Mouse (Mus musculus): Measurements from ENCODE around the gene Card9.

The Card9 gene

DNA sequence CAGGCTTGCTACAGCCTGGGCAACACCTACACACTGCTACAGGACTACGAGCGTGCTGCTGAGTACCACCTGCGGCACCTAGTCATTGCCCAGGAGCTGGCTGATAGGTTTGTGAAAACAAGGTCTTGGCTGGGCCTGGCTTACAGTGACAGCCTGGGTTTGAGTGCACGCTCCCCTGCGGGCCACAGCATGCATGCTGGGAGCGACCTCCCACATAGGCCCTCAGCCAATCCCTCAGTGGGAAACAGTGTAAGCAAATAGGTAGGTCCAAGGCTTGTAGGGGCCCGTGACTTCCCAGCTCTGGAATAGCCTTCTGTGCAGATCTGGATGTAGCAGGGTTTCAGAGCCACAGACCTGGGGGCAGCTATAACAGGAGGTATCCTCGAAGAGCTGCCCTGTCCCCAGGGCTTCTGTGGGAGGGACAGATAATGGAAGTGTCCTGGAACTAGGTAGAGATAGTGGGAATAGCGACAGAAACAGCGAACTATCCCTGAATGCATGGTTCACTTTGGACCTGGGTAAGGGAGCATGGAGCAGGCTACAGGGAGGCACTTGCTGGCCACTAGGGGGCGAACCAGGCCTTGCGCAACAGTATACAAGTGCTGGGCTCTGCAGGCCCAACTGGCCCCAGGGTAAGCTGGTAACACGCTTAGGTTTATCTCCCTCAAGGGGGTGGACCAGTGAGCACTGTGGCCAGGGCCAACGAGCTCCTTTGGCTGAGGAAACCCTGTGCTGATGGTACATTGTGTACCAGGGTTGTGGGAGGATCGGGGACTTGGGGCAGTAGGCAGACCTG is 35.1 kb downstream of the Card9 start:
- peak; percentile 60 to 65 for DNase-seq

DNA sequence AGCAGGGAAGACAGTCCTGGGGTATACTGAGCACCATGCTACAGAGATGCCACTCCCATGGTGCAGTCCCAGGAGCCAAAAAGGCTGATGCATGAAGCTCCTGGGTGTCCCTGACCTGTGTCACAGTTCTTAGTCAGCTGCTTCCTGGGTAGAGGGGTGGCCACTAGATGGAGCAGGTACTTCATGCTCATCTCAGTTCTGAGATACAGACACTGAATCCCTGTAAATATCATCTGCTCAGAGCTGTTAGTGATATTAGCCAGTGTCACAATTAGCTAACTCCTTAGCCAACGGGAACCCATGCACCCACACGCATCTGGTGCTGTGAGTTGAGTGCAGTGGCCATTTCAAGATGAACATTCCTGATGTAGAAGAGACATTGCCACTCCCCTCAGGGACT is 35.8 kb downstream of the Card9 start:
- DNase-seq: peak in 1 of 2 experiments; percentile 14

- no peak for DNase-seq
Measured at GRCm38 (mm10) chr2:26323589-26324325, 37.0 kb downstream of the Card9 start.

- no peak for DNase-seq
Measured at GRCm38 (mm10) chr2:26320245-26321185, 40.2 kb downstream of the Card9 start.

- no peak for DNase-seq
Measured at GRCm38 (mm10) chr2:26319519-26320244, 41.0 kb downstream of the Card9 start.

- no peak for DNase-seq
Measured at GRCm38 (mm10) chr2:26319109-26319508, 41.6 kb downstream of the Card9 start.

DNA sequence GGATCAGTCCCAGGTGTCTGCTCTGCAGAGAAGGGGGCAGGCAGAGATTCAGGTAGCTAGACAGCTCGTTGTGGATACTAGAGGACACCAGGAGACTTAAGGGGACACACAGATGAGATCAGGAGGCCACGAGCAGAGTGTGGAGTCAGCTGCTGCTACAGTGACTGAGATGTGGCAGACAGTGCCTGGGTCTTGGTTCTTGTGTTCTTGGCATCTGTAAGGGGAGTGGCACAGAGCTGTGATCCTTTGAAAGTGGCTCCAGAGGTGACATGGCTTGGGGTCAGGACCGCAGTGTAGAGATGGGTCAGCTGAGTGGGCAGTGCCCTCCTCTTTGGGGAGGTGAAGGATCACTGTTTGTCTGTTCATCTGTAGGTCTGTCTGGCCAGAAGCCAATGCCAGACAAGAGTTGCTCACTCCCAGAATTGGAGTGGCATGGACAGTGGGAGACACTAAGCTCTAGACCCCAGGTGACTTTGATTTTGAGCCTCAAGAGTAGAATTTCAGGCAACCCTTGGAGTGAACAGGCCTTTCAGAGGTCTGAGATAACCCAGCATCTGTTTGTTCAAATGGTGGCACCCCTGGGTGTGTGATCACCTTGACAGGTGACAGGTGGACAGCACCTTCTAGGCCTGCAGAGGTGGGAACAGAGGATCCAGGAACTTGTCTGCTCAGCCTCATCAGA is 42.6 kb downstream of the Card9 start:
- DNase-seq: no peak

GRCm38 (mm10) chr2:26317371-26317770 is 43.3 kb downstream of the Card9 start:
- no peak for DNase-seq

- no peak for DNase-seq
Measured at GRCm38 (mm10) chr2:26316576-26317246, 44.0 kb downstream of the Card9 start.

- DNase-seq: no peak
Measured at GRCm38 (mm10) chr2:26315925-26316311, 44.8 kb downstream of the Card9 start.

DNA sequence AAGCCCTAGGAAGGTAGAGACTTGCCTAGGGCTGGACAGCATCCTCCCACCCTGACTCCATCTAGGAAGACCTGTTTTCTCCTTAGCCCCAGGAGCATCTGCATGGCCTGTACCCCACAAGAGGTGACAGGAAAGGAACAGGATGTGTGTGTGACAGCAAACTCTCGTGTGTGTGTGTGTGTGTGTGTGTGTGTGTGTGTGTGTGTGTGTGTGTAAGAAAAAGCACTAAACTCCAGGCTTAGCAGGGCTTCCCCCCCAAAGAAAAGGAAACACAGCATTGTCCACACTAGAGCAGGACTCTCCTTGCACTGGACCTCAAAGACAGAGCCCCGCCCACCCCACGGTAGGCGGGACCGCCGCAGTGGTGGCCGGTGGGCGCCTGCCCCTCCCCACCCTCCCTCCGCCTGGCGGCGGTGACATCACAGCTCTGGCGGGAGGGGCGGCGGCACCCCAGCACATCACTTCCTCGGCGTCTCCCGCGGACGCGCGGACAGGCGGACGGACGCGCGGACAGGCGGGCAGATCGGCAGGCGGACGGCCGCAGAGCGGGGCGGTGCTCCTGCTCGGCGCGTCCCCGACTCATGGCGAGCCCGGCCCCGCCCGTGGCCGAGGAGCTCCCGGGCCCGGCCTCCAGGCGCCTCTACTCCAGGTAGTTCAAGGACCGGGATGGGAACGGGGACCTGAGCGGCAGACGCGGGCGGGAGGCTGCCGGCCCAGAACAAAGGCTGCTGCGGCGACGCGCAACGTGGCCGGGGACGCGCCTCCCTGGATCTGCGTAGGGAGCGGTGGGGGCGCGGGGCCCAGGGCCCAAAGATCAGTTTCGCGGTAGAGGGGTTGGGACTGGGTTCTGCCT is 45.4 kb downstream of the Card9 start, which contains the start of gene Gpsm1:
Gene Gpsm1 (plus strand): TSS at position 444 of the 853 bp plus-strand sequence.
- DNase-seq: peak; percentile 70 to 73

GRCm38 (mm10) chr2:26314281-26315071 is 46.2 kb downstream of the Card9 start:
- DNase-seq: no peak

GRCm38 (mm10) chr2:26313394-26313793 is 47.3 kb downstream of the Card9 start:
- DNase-seq: no peak

DNA sequence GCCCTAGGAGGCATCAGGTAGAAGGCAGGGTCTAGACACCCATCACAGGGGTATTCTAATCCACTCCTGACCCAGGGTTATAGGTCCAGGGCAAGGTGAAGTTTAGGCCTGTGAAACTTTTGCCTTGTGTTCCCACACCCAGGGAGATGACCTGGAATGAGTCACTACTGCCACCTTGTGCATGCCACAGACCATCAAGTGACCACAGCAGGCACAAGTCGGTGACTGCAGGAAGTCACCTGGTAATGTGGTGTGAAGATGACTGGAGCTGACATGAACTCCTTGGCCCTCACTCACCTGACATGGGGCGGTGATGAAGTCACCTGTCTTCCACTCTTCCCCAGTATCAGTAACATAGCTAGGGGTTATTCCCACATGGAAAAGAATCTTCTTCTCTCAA is 47.9 kb downstream of the Card9 start:
- no peak for DNase-seq

- DNase-seq: no peak
Measured at GRCm38 (mm10) chr2:26311936-26312335, 48.8 kb downstream of the Card9 start.

DNA sequence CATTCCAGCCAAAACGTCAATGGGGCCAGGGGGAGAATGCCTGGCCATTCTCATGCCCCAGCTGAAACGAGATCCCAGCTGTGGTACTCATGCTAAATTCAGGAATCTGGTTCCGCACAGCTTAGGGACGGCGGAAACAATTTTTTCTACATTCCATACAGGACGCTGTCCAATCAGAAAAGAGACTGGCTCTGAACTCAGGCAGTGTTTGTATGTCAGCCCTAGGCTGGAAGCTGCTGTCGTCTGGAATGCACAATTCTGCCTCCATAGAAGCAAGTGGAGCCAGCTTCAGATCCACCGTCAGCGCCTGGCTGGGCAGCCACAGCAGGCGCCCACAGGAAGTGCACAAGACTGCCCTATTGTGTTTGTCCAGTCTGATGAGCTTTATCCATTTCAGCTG is 51.0 kb downstream of the Card9 start:
- DNase-seq: no peak

- DNase-seq: no peak
Measured at GRCm38 (mm10) chr2:26306702-26307101, 54.0 kb downstream of the Card9 start.

- DNase-seq: no peak
Measured at GRCm38 (mm10) chr2:26305555-26305954, 55.2 kb downstream of the Card9 start.

DNA sequence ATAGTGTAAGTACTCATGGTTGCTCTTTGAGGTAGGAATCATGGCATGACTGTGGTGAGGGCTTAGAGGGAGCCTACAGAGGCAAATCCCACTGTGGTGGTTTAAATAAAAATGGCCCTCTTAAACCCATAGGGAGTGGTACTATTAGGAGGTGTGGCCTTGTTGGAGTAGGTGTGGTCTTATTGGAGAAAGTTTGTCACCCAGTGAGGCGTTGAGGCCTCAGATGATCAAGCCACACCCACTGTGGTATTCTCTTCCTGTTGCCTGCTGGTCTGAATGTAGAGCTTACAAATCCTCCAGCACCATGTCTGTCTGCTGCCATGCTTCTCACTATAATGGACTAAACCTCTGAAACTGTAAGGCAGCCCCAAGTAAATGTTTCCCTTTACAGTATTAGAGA is 56.0 kb downstream of the Card9 start:
- DNase-seq: no peak

Measured in B cell, adult 2 months (primary cell).